Mouse (Mus musculus): ENCODE results near the gene Gm6096. TPM values are rescaled to one million over a fixed set of nuclear protein-coding genes. Genes with fewer than 3 reads are reported as not detected.
"Not testable (repeated sequence)": the region's sequence is repeated elsewhere in the genome, so short reads cannot be mapped to it uniquely, and the experiment has no call there.

Gm6096 gene
- total RNA-seq (2022) = not detected

DNA sequence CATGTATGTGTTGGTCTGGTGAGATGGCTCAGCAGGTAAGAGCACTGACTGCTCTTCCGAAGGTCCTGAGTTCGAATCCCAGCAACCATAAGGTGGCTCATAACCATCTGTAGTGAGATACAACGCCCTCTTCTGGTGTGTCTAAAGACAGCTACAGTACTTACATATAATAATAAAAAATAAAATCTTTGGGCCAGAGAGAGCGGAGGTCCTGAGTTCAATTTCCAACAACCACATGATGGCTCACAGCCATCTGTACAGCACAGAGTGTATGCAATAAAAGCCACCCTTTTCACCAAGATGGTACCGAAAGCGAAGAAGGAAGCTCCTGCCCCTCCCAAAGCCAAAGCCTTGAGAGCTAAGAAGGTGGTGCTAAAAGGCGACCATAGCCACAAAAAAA lies at the start of gene Gm6096:
Gene Gm6096, plus strand, starts transcription at position 301 of the 400 bp plus-strand sequence.
- DNase-seq (ENCODE audit: low spot score in 2 of 2) = no peak

DNA sequence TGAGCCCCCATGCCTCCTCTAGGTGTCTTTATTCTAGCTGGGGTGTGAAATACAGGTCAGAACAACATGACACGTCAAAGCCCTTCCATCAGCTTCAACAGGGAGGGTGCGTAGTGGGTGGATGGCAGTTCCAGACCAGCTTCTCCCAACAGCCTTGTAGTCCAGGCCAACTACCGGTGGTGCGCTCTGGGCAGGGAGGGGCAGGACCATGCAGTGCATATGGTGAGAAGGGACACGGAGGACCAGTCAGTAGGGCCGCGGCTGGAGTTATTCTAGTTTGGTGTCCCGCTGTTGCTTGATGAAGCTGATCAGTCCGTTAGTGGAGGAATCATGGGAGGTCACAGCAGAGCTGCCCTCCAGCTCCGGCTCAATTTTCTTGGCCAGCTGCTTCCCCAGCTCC lies 48.7 kb upstream of the Gm6096 start:
- not testable (repeated sequence) for DNase-seq (ENCODE audit: low spot score in 2 of 2)

GRCm38 (mm10) chr7:34206331-34206730 lies 44.5 kb upstream of the Gm6096 start:
- DNase-seq (ENCODE audit: low spot score in 2 of 2) = no peak

GRCm38 (mm10) chr7:34208027-34208745 lies 42.7 kb upstream of the Gm6096 start:
- no peak for DNase-seq (ENCODE audit: low spot score in 2 of 2)

- DNase-seq (ENCODE audit: low spot score in 2 of 2) = no peak
These were observed 37.6 kb upstream of the Gm6096 start for GRCm38 (mm10) chr7:34213281-34213680.

GRCm38 (mm10) chr7:34214644-34215043 lies 36.2 kb upstream of the Gm6096 start:
- DNase-seq (ENCODE audit: low spot score in 2 of 2) = peak in 1 of 2 experiments; percentile 43

DNA sequence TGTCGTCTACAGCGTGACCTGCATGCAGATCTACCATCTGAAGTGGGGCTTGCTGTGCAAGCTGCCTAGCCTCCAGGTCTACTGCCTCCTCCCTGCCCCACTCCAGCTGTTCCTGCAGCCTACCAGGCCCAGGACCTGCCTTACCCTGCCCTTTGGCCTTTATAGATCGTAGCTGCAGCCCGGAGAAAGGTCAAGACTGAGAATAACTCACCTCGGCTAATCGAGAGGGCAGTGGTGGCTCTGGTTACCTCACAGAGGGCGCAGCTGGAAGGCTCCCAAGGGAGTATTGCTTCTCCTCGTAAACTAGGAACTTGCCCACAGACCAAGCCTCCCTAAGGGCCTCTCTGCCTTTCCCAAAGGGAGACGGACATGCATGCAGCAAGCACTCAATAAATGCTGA lies 35.4 kb upstream of the Gm6096 start:
- no peak for DNase-seq (ENCODE audit: low spot score in 2 of 2)

- no peak for DNase-seq (ENCODE audit: low spot score in 2 of 2)
These were observed 34.4 kb upstream of the Gm6096 start for GRCm38 (mm10) chr7:34216474-34216873.

DNA sequence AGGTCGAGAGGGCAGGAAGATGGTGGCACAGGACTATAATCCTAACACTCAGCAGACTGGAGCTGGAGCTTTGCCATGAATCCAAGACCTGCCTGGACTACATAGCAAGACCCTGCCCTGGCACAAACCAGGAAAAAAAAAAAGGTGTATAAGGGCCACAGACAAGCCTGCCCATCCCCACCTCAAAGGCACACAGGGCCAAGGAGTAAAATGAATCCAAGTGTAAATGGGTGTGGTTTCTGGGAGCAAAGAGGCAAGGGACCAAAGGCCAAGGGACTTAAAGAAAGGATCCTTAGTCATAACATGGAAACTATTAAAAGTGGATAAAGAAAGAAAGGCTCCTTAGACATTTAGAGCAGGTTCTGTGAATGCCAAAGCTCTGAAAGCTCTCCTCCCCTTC lies 32.3 kb upstream of the Gm6096 start:
- DNase-seq (ENCODE audit: low spot score in 2 of 2) = no peak

- no peak for DNase-seq (ENCODE audit: low spot score in 2 of 2)
These were observed 29.1 kb upstream of the Gm6096 start for GRCm38 (mm10) chr7:34221594-34222250.

DNA sequence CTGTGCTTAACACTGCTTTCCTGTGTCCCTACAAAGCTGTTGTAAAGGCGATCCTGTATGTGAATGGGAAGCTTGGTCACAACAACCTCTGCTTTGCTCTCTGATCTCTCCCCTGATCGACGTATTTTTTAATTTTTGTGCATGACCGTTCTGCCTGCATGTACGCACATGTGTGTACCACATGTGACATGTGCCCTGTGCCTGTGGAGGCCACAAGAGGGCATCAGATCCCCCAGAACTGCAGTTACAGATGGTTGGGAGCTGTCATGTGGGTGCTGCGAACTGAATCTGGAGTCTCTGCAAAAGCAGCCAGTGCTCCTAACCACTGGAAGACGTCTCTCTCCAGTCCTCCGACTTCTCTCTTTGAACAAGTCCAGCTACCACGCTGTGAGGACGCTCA lies 28.5 kb upstream of the Gm6096 start:
- no peak for DNase-seq (ENCODE audit: low spot score in 2 of 2)

DNA sequence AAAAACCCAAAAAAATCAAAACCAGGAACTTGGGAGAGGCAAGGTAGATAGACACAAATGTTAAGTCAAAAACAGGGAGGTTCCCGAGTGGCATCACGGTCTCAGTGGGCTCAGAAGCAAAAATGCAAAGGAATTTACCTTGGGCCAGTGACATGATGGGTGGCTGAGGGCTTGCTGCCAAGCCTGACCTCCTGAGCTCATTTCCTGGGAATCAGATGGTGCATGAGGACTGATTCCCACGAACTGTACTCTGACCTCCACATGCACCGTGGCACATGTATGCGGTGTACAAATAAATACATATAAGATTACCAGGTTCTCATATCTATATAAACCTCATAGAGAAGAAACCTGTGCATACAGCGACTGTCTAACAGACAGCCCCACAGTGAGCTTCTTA lies 26.5 kb upstream of the Gm6096 start:
- no peak for DNase-seq (ENCODE audit: low spot score in 2 of 2)

DNA sequence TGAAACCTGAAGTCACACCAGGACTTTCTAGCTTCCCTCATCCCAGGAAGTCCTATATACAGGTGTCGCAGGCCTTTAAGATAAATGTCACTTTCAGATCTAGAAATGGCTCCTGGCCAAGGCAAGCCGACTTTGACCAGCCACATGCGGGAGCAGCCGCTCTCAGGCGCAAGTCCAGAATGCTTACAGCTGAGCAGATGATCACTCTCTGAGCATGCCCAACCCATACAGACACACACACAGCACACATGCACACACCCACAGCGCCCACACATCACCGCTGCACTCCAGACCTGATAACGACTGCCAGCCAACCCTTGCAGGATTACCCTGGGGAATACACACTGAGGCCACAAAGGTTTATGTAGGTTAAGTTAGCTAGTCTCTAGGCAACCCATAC lies 24.8 kb upstream of the Gm6096 start:
- DNase-seq (ENCODE audit: low spot score in 2 of 2) = peak in 1 of 2 experiments; percentile 42

DNA sequence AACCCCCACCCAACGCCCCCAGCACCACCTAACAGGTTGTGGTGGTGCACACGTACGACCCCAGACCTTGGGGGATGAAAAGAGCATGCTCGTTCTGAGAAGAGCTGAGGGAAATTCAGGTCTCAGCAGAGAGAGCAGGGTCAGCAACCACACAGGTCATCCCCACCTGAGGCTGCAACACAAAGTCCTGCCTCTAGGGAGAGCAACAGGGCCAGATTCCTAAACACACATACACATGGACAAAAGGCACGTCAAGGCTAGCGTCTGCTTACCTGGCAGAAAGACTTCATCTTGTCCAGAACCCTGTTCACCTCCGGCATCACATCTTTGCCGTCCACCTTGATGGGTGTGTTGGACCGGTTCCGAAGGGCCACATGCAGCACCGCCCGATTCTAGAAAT lies 24.0 kb upstream of the Gm6096 start:
- DNase-seq (ENCODE audit: low spot score in 2 of 2) = no peak

GRCm38 (mm10) chr7:34228641-34229040 lies 22.2 kb upstream of the Gm6096 start:
- DNase-seq (ENCODE audit: low spot score in 2 of 2) = no peak

- no peak for DNase-seq (ENCODE audit: low spot score in 2 of 2)
These were observed 21.7 kb upstream of the Gm6096 start for GRCm38 (mm10) chr7:34229153-34229552.

DNA sequence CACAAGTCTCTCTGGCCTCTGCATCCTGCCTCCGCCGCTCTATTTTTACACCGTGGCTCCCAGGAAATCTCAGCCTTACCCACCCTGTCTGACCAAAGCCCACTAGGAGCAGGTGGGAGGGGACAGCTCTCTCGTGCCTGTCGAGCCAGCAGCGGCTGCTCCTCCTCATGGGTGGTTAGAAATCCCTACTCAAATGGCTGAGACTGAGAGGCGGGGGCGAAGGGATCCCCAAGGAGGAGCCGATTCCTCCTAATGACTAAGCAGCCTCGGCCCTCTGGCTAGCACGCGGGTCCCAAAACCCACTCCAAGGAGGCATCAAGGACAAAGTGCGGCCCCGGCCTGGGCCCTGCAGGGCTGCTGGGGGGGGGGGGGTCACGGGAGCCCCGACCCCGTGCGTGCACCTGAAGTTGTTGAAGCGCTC lies 21.1 kb upstream of the Gm6096 start:
- DNase-seq (ENCODE audit: low spot score in 2 of 2) = peak; percentile 65

DNA sequence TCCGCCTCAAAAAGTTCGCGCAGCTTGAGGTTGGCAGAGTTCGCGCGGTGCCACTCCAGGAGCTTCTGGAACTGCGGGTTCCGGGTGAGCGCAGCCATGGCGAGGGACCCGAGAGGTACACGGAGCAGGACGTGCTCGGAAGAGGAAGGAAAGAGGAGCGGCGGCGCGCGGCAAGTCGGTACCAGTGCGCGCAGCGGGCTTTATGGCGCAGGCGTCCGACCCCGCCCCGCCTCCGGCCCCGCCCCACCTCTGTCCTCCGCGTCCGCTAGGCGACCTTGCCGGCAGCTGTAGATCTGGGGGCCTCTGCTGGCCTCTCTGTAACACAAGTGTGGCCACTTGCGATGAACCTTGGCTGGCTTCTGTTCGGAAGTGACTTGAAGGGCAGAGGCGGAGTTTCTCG lies 20.7 kb upstream of the Gm6096 start, which contains the start of gene Gpi1:
Gene Gpi1, minus strand, starts transcription at position 221 of the 400 bp plus-strand sequence.
- DNase-seq (ENCODE audit: low spot score in 2 of 2) = peak in 1 of 2 experiments; percentile 73

- DNase-seq (ENCODE audit: low spot score in 2 of 2) = no peak
These were observed 17.8 kb upstream of the Gm6096 start for GRCm38 (mm10) chr7:34232785-34233725.

DNA sequence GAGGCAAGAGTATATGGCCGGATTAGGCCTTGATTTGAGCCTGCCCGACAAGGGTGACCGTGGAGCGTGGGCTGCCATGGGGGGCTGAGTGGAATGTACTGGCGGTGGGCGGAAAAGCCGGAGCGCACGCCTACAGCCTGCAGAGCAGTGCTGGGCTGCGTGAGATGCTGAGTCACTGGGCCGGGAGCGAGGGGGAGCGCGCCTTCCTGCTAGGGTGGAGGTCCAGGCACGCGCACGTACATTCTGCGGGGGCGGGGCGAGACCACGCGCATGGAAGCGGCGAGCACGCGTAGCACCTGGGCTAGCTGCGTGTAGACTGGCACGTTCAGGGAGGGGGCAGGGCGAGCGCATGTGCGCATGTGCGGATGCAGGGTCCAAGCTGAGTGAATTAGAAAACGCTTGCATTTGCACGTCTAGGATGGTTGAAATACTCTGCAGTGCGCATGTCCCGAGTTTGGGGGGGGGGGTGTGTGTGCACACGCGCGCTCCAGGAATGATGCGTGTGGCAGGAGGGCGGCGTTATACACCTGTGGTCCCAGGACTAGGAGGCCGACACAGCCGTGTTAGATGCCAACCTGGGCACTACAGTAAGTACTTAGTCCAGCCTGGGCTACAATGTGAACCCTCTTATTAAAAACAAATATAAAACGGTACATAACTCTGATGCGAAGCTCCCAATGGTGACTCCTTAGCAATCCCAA lies 16.8 kb upstream of the Gm6096 start:
- peak; percentile 99 to 100 for DNase-seq (ENCODE audit: low spot score in 2 of 2)
